Mouse (Mus musculus) forebrain, postnatal 0 days (tissue): ENCODE results near the gene Scamp2. TPM values are rescaled to one million over a fixed set of nuclear protein-coding genes. Genes with fewer than 3 reads are reported as not detected.

Experiments used
- ATAC-seq: fragments of 200-750 bp; cut with Nextera tagmentation; 2 replicates; pipeline ENCODE4 v1.8.0; 2017; ENCODE audit warnings: mild to moderate bottlenecking, moderate library complexity
- DNase-seq: peaks from one replicate; pipeline ENCODE4 v3.0.0-alpha.2; 2015
- H3K27ac ChIP-seq: fragments of 300-500 bp; sonication (generic); 2 replicates; pipeline ENCODE4 v1.5.1; 2014; ENCODE audit warnings: low read depth, mild to moderate bottlenecking, antibody characterized with exemption, low read length, moderate library complexity, mixed read lengths
- H3K27me3 ChIP-seq: fragments of 300-500 bp; sonication (generic); 2 replicates; pipeline ENCODE4 v1.6.1; 2014; ENCODE audit warnings: mild to moderate bottlenecking, low read length, mixed read lengths; ENCODE audit not compliant: insufficient read depth
- H3K36me3 ChIP-seq: fragments of 300-500 bp; sonication (generic); 2 replicates; pipeline ENCODE4 v1.6.1; 2014; ENCODE audit warnings: mild to moderate bottlenecking, moderate library complexity; ENCODE audit not compliant: insufficient read depth
- H3K4me1 ChIP-seq: fragments of 300-500 bp; sonication (generic); 2 replicates; pipeline ENCODE4 v1.6.1; 2014; ENCODE audit warnings: antibody characterized with exemption; ENCODE audit not compliant: insufficient read depth
- H3K4me2 ChIP-seq: fragments of 300-500 bp; sonication (generic); 2 replicates; pipeline ENCODE4 v1.6.1; 2014; ENCODE audit warnings: low read depth, mild to moderate bottlenecking, moderate library complexity
- H3K4me3 ChIP-seq: fragments of 300-500 bp; sonication (generic); 2 replicates; pipeline ENCODE4 v1.5.1; 2014; ENCODE audit warnings: low read depth, low read length, mixed read lengths
- H3K9ac ChIP-seq: fragments of 300-500 bp; sonication (generic); 2 replicates; pipeline ENCODE4 v1.6.1; 2014; ENCODE audit warnings: mild to moderate bottlenecking
- H3K9me3 ChIP-seq: fragments of 300-500 bp; sonication (generic); 2 replicates; pipeline ENCODE4 v1.6.1; 2016; ENCODE audit warnings: low read length
- CTCF ChIP-seq: sonication (generic); IDR thresholded peaks from 2 replicates; pipeline ENCODE4 v1.5.1; 2016; ENCODE audit warnings: antibody characterized with exemption, control low read depth, low read depth
- WGBS: fragments of 180-500 bp; shearing (Covaris S2); extraction: QIAGEN DNeasy Blood & Tissue Kit; methylation state at CpG from one replicate; pipeline ENCODE4 v1.1.7; 2014; 5-methylcytosine and 5-hydroxymethylcytosine counted together
- polyA plus RNA-seq: library from polyadenylated mRNA; unstranded; fragments of >200 nt; fragmentation: Nextera tagmentation; extraction: Ambion mirVana; gene quantifications from 2 replicates; pipeline ENCODE4 v1.2.1, GENCODE M21; 2015
- total RNA-seq: library from RNA; depleted of rRNA; stranded (reverse); fragments of >200 nt; gene quantifications from 2 replicates; pipeline ENCODE4 v1.2.3, GENCODE M21; 2014; rRNA removed

Gene Scamp2
- total and polyA plus RNA-seq, 2 experiments from 2014 or later = 36.3 to 42.8 TPM

- no peaks in the 10 kb centered on the region for H3K27me3 ChIP-seq
- H3K4me2 ChIP-seq = no peak overlapping the region
- H3K9ac ChIP-seq = no peak overlapping the region
- no peaks in the 10 kb centered on the region for H3K9me3 ChIP-seq
- H3K4me3 ChIP-seq = no peak overlapping the region
- 91% methylated on average over 11 of the region's 11 CpGs for WGBS
- H3K27ac ChIP-seq = no peak overlapping the region
- H3K4me1 ChIP-seq = no peaks in the 10 kb centered on the region
- no peak for DNase-seq
- ATAC-seq = no peak
- H3K36me3 ChIP-seq = peaks cover 76% of the 10 kb centered on the region
- no peak for TF ChIP-seq CTCF
Measured at GRCm38 (mm10) chr9:57627892-57628291, 67.1 kb downstream of the Scamp2 start.

- Histone ChIP-seq H3K4me2 (no peak overlapping the region), H3K27ac (no peak overlapping the region), H3K9ac (no peak overlapping the region), H3K36me3 (peaks cover 76% of the 10 kb centered on the region), H3K9me3 (no peaks in the 10 kb centered on the region), H3K4me1 (no peaks in the 10 kb centered on the region), H3K27me3 (no peaks in the 10 kb centered on the region), H3K4me3 (no peak overlapping the region)
- ATAC-seq (no peak), DNase-seq (no peak)
- no peak for TF ChIP-seq CTCF
- WGBS = 90% methylated on average over 12 of the region's 12 CpGs
Measured at GRCm38 (mm10) chr9:57628717-57629116, 68.0 kb downstream of the Scamp2 start.

- WGBS = 72% methylated on average over 14 of the region's 14 CpGs
- H3K4me1 ChIP-seq = no peaks in the 10 kb centered on the region
Measured at GRCm38 (mm10) chr9:57629118-57629874, 68.6 kb downstream of the Scamp2 start.

GRCm38 (mm10) chr9:57633481-57634024 is 72.8 kb downstream of the Scamp2 start:
- no peak overlapping the region for H3K4me3 ChIP-seq
- ATAC-seq = peak; percentile 49
- H3K27ac ChIP-seq = no peak overlapping the region
- no peak overlapping the region for H3K4me2 ChIP-seq
- DNase-seq = no peak
- H3K4me1 ChIP-seq = peaks cover 4% of the 10 kb centered on the region; the same call in 1 of the 2 replicates
- WGBS = 26% methylated on average over 4 of the region's 4 CpGs
- no peaks in the 10 kb centered on the region for H3K9me3 ChIP-seq
- peaks cover 39% of the 10 kb centered on the region for H3K36me3 ChIP-seq
- peak; percentile 40; the same call in 1 of the 2 replicates for TF ChIP-seq CTCF
- no peaks in the 10 kb centered on the region for H3K27me3 ChIP-seq
- no peak overlapping the region for H3K9ac ChIP-seq

More at GRCm38 (mm10) chr9:57629118-57629874, 68.6 kb downstream of the Scamp2 start:
- DNase-seq (peak; percentile 86), ATAC-seq (peak; percentile 83)
- H3K4me3 ChIP-seq = no peak overlapping the region
- H3K9me3 ChIP-seq = no peaks in the 10 kb centered on the region
- no peak overlapping the region for H3K4me2 ChIP-seq
- H3K27me3 ChIP-seq = no peaks in the 10 kb centered on the region
- peak overlapping the region; percentile 21; the same call in 1 of the 2 replicates for H3K27ac ChIP-seq
- TF ChIP-seq CTCF = peak; percentile 99
- no peak overlapping the region for H3K9ac ChIP-seq
- H3K36me3 ChIP-seq = peaks cover 76% of the 10 kb centered on the region

GRCm38 (mm10) chr9:57637272-57637671 is 76.5 kb downstream of the Scamp2 start:
- no peak overlapping the region for H3K27ac ChIP-seq
- H3K4me1 ChIP-seq = peaks cover 28% of the 10 kb centered on the region

GRCm38 (mm10) chr9:57637741-57638322 is 77.1 kb downstream of the Scamp2 start:
- no peaks in the 10 kb centered on the region for H3K27me3 ChIP-seq
- H3K9ac ChIP-seq = no peak overlapping the region
- H3K4me2 ChIP-seq = no peak overlapping the region
- DNase-seq (no peak), ATAC-seq (0 out of 2 replicates have a peak, but pooled peaks have one; percentile 14)
- peaks cover 33% of the 10 kb centered on the region for H3K4me1 ChIP-seq
- 43% methylated on average over 6 of the region's 6 CpGs for WGBS
- H3K27ac ChIP-seq = 0 out of 2 replicates have a peak overlapping the region, but pooled peaks have one; percentile 40
- no peaks in the 10 kb centered on the region for H3K9me3 ChIP-seq
- H3K4me3 ChIP-seq = no peak overlapping the region
- H3K36me3 ChIP-seq = no peaks in the 10 kb centered on the region; the same call in 1 of the 2 replicates
- no peak for TF ChIP-seq CTCF

More at GRCm38 (mm10) chr9:57637272-57637671, 76.5 kb downstream of the Scamp2 start:
- WGBS = 55% methylated on average over 3 of the region's 3 CpGs
- no peak for DNase-seq
- Histone ChIP-seq H3K4me3 (no peak overlapping the region), H3K9ac (no peak overlapping the region), H3K27me3 (no peaks in the 10 kb centered on the region), H3K4me2 (no peak overlapping the region), H3K36me3 (peaks cover 1% of the 10 kb centered on the region; the same call in 1 of the 2 replicates), H3K9me3 (no peaks in the 10 kb centered on the region)
- ATAC-seq = no peak
- no peak for TF ChIP-seq CTCF

Other genes starting within 250 kb of the Scamp2 start
- gene Ppcdc, start 120.8 kb upstream of the Scamp2 start, total RNA-seq = 16.2 and 20.5 TPM in 2 replicates
- gene Ppcdc, start 120.8 kb upstream of the Scamp2 start, polyA plus RNA-seq = 14.9 and 18.3 TPM in 2 replicates
- gene Scamp5, start 92.9 kb upstream of the Scamp2 start, total RNA-seq = 252 and 282 TPM in 2 replicates
- gene Scamp5, start 92.9 kb upstream of the Scamp2 start, polyA plus RNA-seq = 167 and 175 TPM in 2 replicates
- gene Rpp25, start 56.9 kb upstream of the Scamp2 start, total RNA-seq = 24.7 and 30.2 TPM in 2 replicates
- gene Rpp25, start 56.9 kb upstream of the Scamp2 start, polyA plus RNA-seq = 40.9 and 46.5 TPM in 2 replicates
- 236 and 279 TPM in 2 replicates for gene Cox5a, start 39.7 kb upstream of the Scamp2 start, total RNA-seq
- gene Cox5a, start 39.7 kb upstream of the Scamp2 start, polyA plus RNA-seq = 1,027 and 1,112 TPM in 2 replicates
- 25.1 and 29.9 TPM in 2 replicates for gene Fam219b, start 23.4 kb upstream of the Scamp2 start, total RNA-seq
- 19.8 and 26.8 TPM in 2 replicates for gene Fam219b, start 23.4 kb upstream of the Scamp2 start, polyA plus RNA-seq
- 46.1 and 47.8 TPM in 2 replicates for gene Mpi, start 8.2 kb upstream of the Scamp2 start, total RNA-seq
- 37.9 and 49.3 TPM in 2 replicates for gene Mpi, start 8.2 kb upstream of the Scamp2 start, polyA plus RNA-seq
- gene Ulk3, start 28.5 kb downstream of the Scamp2 start, total RNA-seq = 24.6 and 31.4 TPM in 2 replicates
- gene Ulk3, start 28.5 kb downstream of the Scamp2 start, polyA plus RNA-seq = 6.0 and 15.6 TPM in 2 replicates
- 0.67 and 1.8 TPM in 2 replicates for gene Cplx3, start 45.3 kb downstream of the Scamp2 start, total RNA-seq
- gene Cplx3, start 45.3 kb downstream of the Scamp2 start, polyA plus RNA-seq = 1.2 and 2.6 TPM in 2 replicates
- not detected in 2 replicates for gene Lman1l, start 59.8 kb downstream of the Scamp2 start, total RNA-seq
- gene Lman1l, start 59.8 kb downstream of the Scamp2 start, polyA plus RNA-seq = not detected in 2 replicates
- gene Csk, start 92.7 kb downstream of the Scamp2 start, total RNA-seq = 105 and 135 TPM in 2 replicates
- gene Csk, start 92.7 kb downstream of the Scamp2 start, polyA plus RNA-seq = 37.0 and 46.3 TPM in 2 replicates
- gene Cyp1a2, start 122.8 kb downstream of the Scamp2 start, total RNA-seq = not detected in 2 replicates
- not detected in 2 replicates for gene Cyp1a2, start 122.8 kb downstream of the Scamp2 start, polyA plus RNA-seq
- 0.38 and 0.67 TPM in 2 replicates for gene Cyp1a1, start 127.0 kb downstream of the Scamp2 start, total RNA-seq
- 0.30 and 0.42 TPM in 2 replicates for gene Cyp1a1, start 127.0 kb downstream of the Scamp2 start, polyA plus RNA-seq
- gene Edc3, start 147.6 kb downstream of the Scamp2 start, total RNA-seq = 7.2 and 10.2 TPM in 2 replicates
- gene Edc3, start 147.6 kb downstream of the Scamp2 start, polyA plus RNA-seq = 23.5 and 27.8 TPM in 2 replicates
- 79.7 and 105 TPM in 2 replicates for gene Clk3, start 204.9 kb downstream of the Scamp2 start, total RNA-seq
- 55.4 and 61.7 TPM in 2 replicates for gene Clk3, start 204.9 kb downstream of the Scamp2 start, polyA plus RNA-seq